ENCODE assay signal across 32 mouse cellular contexts in genomic region chr2:115918561-115918960, GRCm38 (mm10).
"Had no signal": no experiment of that assay in that cellular context is flagged by ENCODE, and none has a peak within 500 bp of the region (broad histone marks: within the 10 kb centered on the region; RNA-seq: fewer than 3 reads in every experiment).

No protein-coding gene starts in this region.

- H3K4me3 ChIP-seq: limb, embryonic 10.5 days; limb, embryonic 12.5 days; limb, embryonic 13.5 days; limb, embryonic 15.5 days; liver, embryonic 12.5 days; liver, embryonic 13.5 days; liver, embryonic 15.5 days; lung, embryonic 15.5 days; megakaryocyte, embryonic 14.5 days; midbrain, embryonic 10.5 days; midbrain, embryonic 12.5 days; midbrain, embryonic 13.5 days; midbrain, embryonic 15.5 days; myocyte; neural tube, embryonic 12.5 days had no signal

- DNase-seq: left cerebral cortex, postnatal 4 days; liver; liver, embryonic 13.5 days; liver, postnatal 0 days; lung, adult 18-20 months; lung, adult 2 months; lung, embryonic 14.5 days; lung, postnatal 10 days; lung, postnatal 14 days; lung, postnatal 36 days; lung, postnatal 4 days; midbrain, embryonic 14.5 days had no signal

- H3K9ac ChIP-seq: limb, embryonic 12.5 days; limb, embryonic 13.5 days; limb, embryonic 15.5 days; liver, embryonic 12.5 days; liver, embryonic 13.5 days; liver, embryonic 14.5 days; liver, embryonic 15.5 days; liver, postnatal 0 days; lung, embryonic 14.5 days; lung, embryonic 15.5 days; midbrain, embryonic 12.5 days; midbrain, embryonic 13.5 days; midbrain, embryonic 15.5 days; neural tube, embryonic 12.5 days had no signal

- ATAC-seq: liver, embryonic 12.5 days; liver, postnatal 0 days; lung, postnatal 0 days; midbrain, embryonic 13.5 days; midbrain, embryonic 15.5 days; midbrain, embryonic 16.5 days had no signal

- H3K4me2 ChIP-seq: limb, embryonic 12.5 days; limb, embryonic 13.5 days; limb, embryonic 15.5 days; liver, embryonic 11.5 days; liver, embryonic 12.5 days; liver, embryonic 13.5 days; liver, embryonic 15.5 days; lung, embryonic 14.5 days; lung, embryonic 15.5 days; midbrain, embryonic 11.5 days; midbrain, embryonic 12.5 days; midbrain, embryonic 13.5 days; midbrain, embryonic 15.5 days; neural tube, embryonic 12.5 days had no signal

- H3K4me1 ChIP-seq: limb, embryonic 13.5 days; megakaryocyte, embryonic 14.5 days had no signal

- H3K9me3 ChIP-seq: limb, embryonic 10.5 days; limb, embryonic 12.5 days; limb, embryonic 13.5 days; limb, embryonic 15.5 days; liver, embryonic 12.5 days; liver, embryonic 13.5 days; liver, embryonic 15.5 days; lung, embryonic 15.5 days; megakaryocyte, embryonic 14.5 days; midbrain, embryonic 10.5 days; midbrain, embryonic 12.5 days; midbrain, embryonic 13.5 days; midbrain, embryonic 15.5 days; neural tube, embryonic 12.5 days had no signal

- H3K27ac ChIP-seq: limb, embryonic 10.5 days; limb, embryonic 12.5 days; limb, embryonic 13.5 days; limb, embryonic 15.5 days; liver, embryonic 12.5 days; liver, embryonic 13.5 days; liver, embryonic 14.5 days; liver, embryonic 15.5 days; lung, embryonic 15.5 days; macrophage; midbrain, embryonic 10.5 days; midbrain, embryonic 12.5 days; midbrain, embryonic 13.5 days; midbrain, embryonic 15.5 days; neural tube, embryonic 12.5 days had no signal

- H3K27me3 ChIP-seq: limb, embryonic 12.5 days; limb, embryonic 15.5 days; liver, embryonic 12.5 days; liver, embryonic 13.5 days; liver, embryonic 15.5 days; lung, embryonic 15.5 days; megakaryocyte, embryonic 14.5 days; midbrain, embryonic 12.5 days; midbrain, embryonic 15.5 days; neural tube, embryonic 12.5 days had no signal

- H3K36me3 ChIP-seq: limb, embryonic 12.5 days; limb, embryonic 13.5 days; limb, embryonic 15.5 days; liver, embryonic 12.5 days; liver, embryonic 13.5 days; liver, embryonic 15.5 days; lung, embryonic 15.5 days; midbrain, embryonic 13.5 days; midbrain, embryonic 15.5 days; neural tube, embryonic 12.5 days had no signal
